Mouse (Mus musculus): ENCODE data around the gene Cnot6. TPM values are rescaled to one million over a fixed set of nuclear protein-coding genes. Genes with fewer than 3 reads are reported as not detected.

Cnot6 gene
- total RNA-seq, 2 experiments from 2014 or later: 34.5 to 42.0 TPM

Other genes with a start within 250 kb of the Cnot6 start
- not detected for gene Olfr1386, start 247.7 kb downstream of the Cnot6 start, total RNA-seq (2021)
- gene Olfr1385, start 223.7 kb downstream of the Cnot6 start, total RNA-seq (2021): not detected
- gene Olfr1384, start 206.0 kb downstream of the Cnot6 start, total RNA-seq (2021): not detected
- gene Olfr1383, start 193.1 kb downstream of the Cnot6 start, total RNA-seq (2021): under 1 TPM; 0.56 to 0.61 TPM
- gene Olfr1382, start 184.5 kb downstream of the Cnot6 start, total RNA-seq (2021): not detected
- not detected for gene Olfr1381, start 169.3 kb downstream of the Cnot6 start, total RNA-seq (2021)
- not detected for gene Olfr1380, start 155.8 kb downstream of the Cnot6 start, total RNA-seq (2021)
- 10 to 100 TPM; 14.4 to 14.5 TPM for gene Flt4, start 103.5 kb downstream of the Cnot6 start, total RNA-seq (2021)
- not detected for gene Scgb3a1, start 49.1 kb downstream of the Cnot6 start, total RNA-seq (2021)
- gene Gfpt2, start 81.5 kb upstream of the Cnot6 start, total RNA-seq (2021): 10 to 100 TPM in 1 of 2 experiments, 1 to 10 TPM in 1; 4.3 to 11.2 TPM
- 10 to 100 TPM; 61.6 to 71.3 TPM for gene Mapk9, start 134.0 kb upstream of the Cnot6 start, total RNA-seq (2021)
- gene Rasgef1c, start 189.1 kb upstream of the Cnot6 start, total RNA-seq (2021): under 1 TPM; 0.53 to 0.54 TPM

Measured in adrenal gland, adult 18-20 months (tissue).